Mouse (Mus musculus): ENCODE data around the gene Abcc4. TPM values are rescaled to one million over a fixed set of nuclear protein-coding genes. Genes with fewer than 3 reads are reported as not detected.

Abcc4 gene
- polyA plus RNA-seq, 1 experiment from 2014 or later: 4.7 TPM

Small RNAs within 50 kb of the gene (microRNA-seq; reads per million reads assigned to microRNA genes)
- not detected for gene Mir6391

Other genes starting within 250 kb of the Abcc4 start
- 0.38 and 1.1 TPM in 2 replicates for gene Cldn10, start 81.7 kb upstream of the Abcc4 start, polyA plus RNA-seq (2015; fragmentation: Nextera tagmentation; extraction: Ambion mirVana)
- gene Dzip1, start 219.2 kb upstream of the Abcc4 start, polyA plus RNA-seq (2015; fragmentation: Nextera tagmentation; extraction: Ambion mirVana): 53.2 and 57.0 TPM in 2 replicates
- 21.8 and 27.7 TPM in 2 replicates for gene Dnajc3, start 231.8 kb upstream of the Abcc4 start, polyA plus RNA-seq (2015; fragmentation: Nextera tagmentation; extraction: Ambion mirVana)